Mouse (Mus musculus) stomach, embryonic 14.5 days (tissue): Measurements from ENCODE around the gene Zfp874a. TPM values are rescaled to one million over a fixed set of nuclear protein-coding genes. Genes with fewer than 3 reads are reported as not detected.
"Not testable (repeated sequence)": the region's sequence is repeated elsewhere in the genome, so short reads cannot be mapped to it uniquely, and the experiment has no call there.

Experiments used
- ATAC-seq: fragments of 200-750 bp; cut with Nextera tagmentation; 2 replicates; pipeline ENCODE4 v1.8.0; 2017; ENCODE audit warnings: low read depth, moderate TSS enrichment; ENCODE audit not compliant: insufficient number of reproducible peaks, insufficient read depth, low FRiP score
- H3K27ac ChIP-seq: fragments of 300-500 bp; sonication (generic); 2 replicates; pipeline ENCODE4 v1.5.1; 2014; ENCODE audit warnings: mild to moderate bottlenecking, low read length, moderate library complexity, mixed read lengths
- H3K27me3 ChIP-seq: fragments of 300-500 bp; sonication (generic); 2 replicates; pipeline ENCODE4 v1.6.1; 2014; ENCODE audit warnings: low read length, control low read depth, mixed read lengths; ENCODE audit not compliant: control insufficient read depth, insufficient read depth
- H3K36me3 ChIP-seq: fragments of 300-500 bp; sonication (generic); 2 replicates; pipeline ENCODE4 v1.6.1; 2014; ENCODE audit warnings: mild to moderate bottlenecking, control low read depth, low read length, moderate library complexity, mixed read lengths; ENCODE audit not compliant: control insufficient read depth, insufficient read depth
- H3K4me1 ChIP-seq: fragments of 300-500 bp; sonication (generic); 2 replicates; pipeline ENCODE4 v1.6.1; 2014; ENCODE audit warnings: low read length, control low read depth, mixed read lengths; ENCODE audit not compliant: control insufficient read depth, insufficient read depth
- H3K4me2 ChIP-seq: fragments of 300-500 bp; sonication (generic); replicated peaks from 2 replicates; pipeline ENCODE4 v1.6.1; 2014; ENCODE audit warnings: low read depth, low read length, control low read depth
- H3K4me3 ChIP-seq: fragments of 300-500 bp; sonication (generic); 2 replicates; pipeline ENCODE4 v1.5.1; 2014; ENCODE audit warnings: low read depth, low read length, control low read depth
- H3K9ac ChIP-seq: fragments of 300-500 bp; sonication (generic); replicated peaks from 2 replicates; pipeline ENCODE4 v1.6.1; 2014; ENCODE audit warnings: low read depth, mild to moderate bottlenecking, control low read depth, low read length, moderate library complexity, mixed read lengths
- H3K9me3 ChIP-seq: fragments of 300-500 bp; sonication (generic); 2 replicates; pipeline ENCODE4 v1.6.1; 2016; ENCODE audit warnings: low read depth, low read length, control low read depth; ENCODE audit not compliant: control insufficient read depth
- WGBS: fragments of 180-500 bp; shearing (Covaris S2); extraction: QIAGEN DNeasy Blood & Tissue Kit; methylation state at CpG from one replicate; pipeline ENCODE4 v1.1.7; 2014; 5-methylcytosine and 5-hydroxymethylcytosine counted together
- polyA plus RNA-seq: library from polyadenylated mRNA; unstranded; fragments of >200 nt; fragmentation: Nextera tagmentation; extraction: Ambion mirVana; gene quantifications from 2 replicates; pipeline ENCODE4 v1.2.1, GENCODE M21; 2014

Zfp874a gene
- polyA plus RNA-seq, 1 experiment from 2014 or later, result 11.2 TPM

DNA sequence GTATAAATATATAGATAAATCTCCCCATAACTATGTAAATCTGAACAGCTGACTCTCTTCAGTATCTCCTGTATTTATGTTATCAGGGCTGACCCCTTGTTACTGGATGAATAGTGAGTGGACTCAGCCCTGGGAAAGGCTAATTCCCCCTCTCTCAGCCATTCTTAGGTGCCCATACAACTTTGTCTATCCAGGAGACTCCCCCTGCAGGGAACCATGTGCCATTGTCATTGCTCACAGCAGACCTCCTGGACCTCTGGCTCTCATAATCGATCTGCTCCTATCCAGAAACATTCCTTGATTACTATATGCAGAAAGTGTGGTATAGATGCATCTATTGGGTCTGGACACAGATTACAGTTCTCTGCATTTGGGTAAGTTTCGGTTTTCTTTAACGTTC lies 34.6 kb downstream of the Zfp874a start:
- H3K27ac ChIP-seq, result no peak overlapping the region
- H3K36me3 ChIP-seq, result no peaks in the 10 kb centered on the region

DNA sequence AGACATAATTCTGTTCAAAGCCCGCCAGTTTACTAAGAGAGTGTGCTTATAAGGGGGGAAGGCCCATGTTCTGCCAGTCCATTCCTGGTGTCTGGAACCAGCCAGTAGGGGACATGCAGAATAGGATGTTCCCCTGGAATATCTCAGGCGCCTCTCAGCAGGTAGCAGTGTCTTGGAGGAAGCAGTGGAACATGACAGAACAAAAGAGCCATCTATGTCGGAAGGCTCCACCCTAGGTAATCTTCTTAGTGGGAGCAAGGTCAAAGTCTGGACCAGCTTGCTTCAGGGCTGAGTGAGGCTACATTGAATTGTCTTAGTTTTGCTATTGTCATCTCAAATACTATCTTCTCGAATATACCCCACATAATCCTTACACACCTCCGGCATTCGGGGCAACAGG lies 35.7 kb downstream of the Zfp874a start:
- no peaks in the 10 kb centered on the region for H3K36me3 ChIP-seq
- H3K27me3 ChIP-seq, result no peaks in the 10 kb centered on the region
- no peaks in the 10 kb centered on the region for H3K9me3 ChIP-seq
- no peak overlapping the region for H3K4me3 ChIP-seq
- ATAC-seq, result no peak
- H3K4me2 ChIP-seq, result no peak overlapping the region
- no peaks in the 10 kb centered on the region for H3K4me1 ChIP-seq
- H3K27ac ChIP-seq, result no peak overlapping the region
- H3K9ac ChIP-seq, result no peak overlapping the region
- 90% methylated on average over 6 of the region's 6 CpGs for WGBS

More for the DNA sequence above, 34.6 kb downstream of the Zfp874a start:
- Histone ChIP-seq H3K4me1 (no peaks in the 10 kb centered on the region), H3K4me2 (no peak overlapping the region), H3K27me3 (no peaks in the 10 kb centered on the region), H3K9ac (no peak overlapping the region), H3K9me3 (no peaks in the 10 kb centered on the region), H3K4me3 (no peak overlapping the region)
- 87% methylated on average over 3 of the region's 3 CpGs for WGBS
- no peak for ATAC-seq

DNA sequence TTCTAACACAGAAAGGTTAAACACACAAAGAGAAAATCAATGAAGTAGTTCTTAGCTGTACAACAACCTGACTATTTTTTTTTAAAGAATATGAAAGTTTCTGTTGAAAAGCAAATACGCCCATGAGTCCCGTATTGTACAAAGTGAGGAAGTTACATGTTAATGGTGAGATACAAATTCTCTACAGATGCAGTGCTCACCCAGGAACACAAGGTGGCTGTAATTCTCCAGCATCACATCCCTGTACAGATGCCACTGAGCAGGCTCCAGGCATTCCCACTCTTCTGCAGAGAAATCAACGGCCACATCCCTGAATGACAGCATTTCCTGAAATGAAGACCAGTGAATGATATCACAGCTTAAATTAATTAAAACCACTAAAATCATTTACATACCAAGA lies 37.8 kb downstream of the Zfp874a start:
- ATAC-seq, H3K36me3 ChIP-seq, H3K9ac ChIP-seq, H3K4me2 ChIP-seq, H3K4me3 ChIP-seq, H3K27ac ChIP-seq, H3K9me3 ChIP-seq, H3K27me3 ChIP-seq, H3K4me1 ChIP-seq: not testable (repeated sequence)
- 73% methylated on average over 3 of the region's 3 CpGs for WGBS

DNA sequence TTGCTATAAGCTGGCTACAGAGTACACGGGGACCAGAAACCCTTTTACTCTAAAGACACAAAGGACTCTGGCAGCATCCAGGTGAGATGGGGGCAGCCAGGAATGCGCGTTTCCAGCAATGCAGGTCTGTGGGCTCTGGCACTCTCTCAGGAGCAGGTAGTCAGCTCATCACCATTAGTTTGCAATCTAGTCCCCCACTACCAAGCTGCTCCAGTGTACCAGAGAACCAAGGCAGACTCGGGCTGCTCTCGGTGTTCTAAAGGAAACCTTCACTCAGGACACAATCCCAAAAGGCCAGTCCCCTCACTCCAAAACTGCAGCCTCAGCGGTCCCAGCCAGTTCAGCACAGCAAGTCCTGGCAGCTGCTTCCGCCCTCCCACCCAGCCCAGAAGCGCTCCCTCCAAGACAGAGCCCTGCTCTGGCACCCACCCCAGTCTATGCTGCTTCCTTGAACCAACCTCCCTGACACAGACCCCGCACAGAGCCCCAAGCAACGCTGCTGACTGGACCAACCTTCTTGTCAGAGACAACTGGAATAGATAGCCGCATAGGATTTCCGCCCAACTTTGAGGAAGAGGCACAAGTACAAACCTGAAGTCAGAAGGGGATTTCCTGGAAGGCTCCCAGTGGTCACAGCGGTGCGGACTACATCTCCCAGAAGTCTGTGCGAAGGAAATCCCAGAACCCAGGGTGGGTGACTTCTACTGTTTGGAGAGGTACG lies 52.1 kb downstream of the Zfp874a start, which contains the start of gene Zfp429:
Gene Zfp429, minus strand, starts transcription at position 637 of the 721 bp plus-strand sequence.
- WGBS, result 4% methylated on average over 15 of the region's 16 CpGs
- peak within 1 kb of the TSS; percentile 59 for H3K4me3 ChIP-seq
- H3K27ac ChIP-seq, H3K36me3 ChIP-seq, H3K9me3 ChIP-seq, H3K9ac ChIP-seq, H3K27me3 ChIP-seq, H3K4me1 ChIP-seq: not testable (repeated sequence)
- peak within 1 kb of the TSS; percentile 36 for H3K4me2 ChIP-seq
- peak; percentile 96 for ATAC-seq

DNA sequence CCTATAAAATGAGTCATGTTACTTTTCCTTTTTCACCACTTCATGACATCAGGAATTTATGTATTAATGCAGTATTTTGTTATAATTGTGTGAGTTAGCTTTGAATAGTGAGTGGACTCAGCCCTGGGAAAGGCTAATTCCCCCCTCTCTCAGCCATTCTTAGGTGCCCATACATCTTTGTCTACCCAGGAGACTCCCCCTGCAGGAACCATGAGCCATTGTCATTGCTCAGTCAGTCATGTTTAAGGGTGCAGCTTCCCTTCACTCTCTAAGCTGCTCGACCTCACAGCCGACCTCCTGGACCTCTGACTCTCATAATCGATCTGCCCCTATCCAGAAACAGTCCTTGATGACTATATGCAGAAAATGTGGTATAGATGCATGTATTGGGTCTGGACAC lies 75.2 kb downstream of the Zfp874a start:
- not testable (repeated sequence) for H3K27me3 ChIP-seq, H3K9me3 ChIP-seq, H3K27ac ChIP-seq, H3K4me3 ChIP-seq, ATAC-seq, H3K4me1 ChIP-seq, H3K9ac ChIP-seq, H3K4me2 ChIP-seq, H3K36me3 ChIP-seq
- WGBS, result 83% methylated on average over 3 of the region's 3 CpGs

DNA sequence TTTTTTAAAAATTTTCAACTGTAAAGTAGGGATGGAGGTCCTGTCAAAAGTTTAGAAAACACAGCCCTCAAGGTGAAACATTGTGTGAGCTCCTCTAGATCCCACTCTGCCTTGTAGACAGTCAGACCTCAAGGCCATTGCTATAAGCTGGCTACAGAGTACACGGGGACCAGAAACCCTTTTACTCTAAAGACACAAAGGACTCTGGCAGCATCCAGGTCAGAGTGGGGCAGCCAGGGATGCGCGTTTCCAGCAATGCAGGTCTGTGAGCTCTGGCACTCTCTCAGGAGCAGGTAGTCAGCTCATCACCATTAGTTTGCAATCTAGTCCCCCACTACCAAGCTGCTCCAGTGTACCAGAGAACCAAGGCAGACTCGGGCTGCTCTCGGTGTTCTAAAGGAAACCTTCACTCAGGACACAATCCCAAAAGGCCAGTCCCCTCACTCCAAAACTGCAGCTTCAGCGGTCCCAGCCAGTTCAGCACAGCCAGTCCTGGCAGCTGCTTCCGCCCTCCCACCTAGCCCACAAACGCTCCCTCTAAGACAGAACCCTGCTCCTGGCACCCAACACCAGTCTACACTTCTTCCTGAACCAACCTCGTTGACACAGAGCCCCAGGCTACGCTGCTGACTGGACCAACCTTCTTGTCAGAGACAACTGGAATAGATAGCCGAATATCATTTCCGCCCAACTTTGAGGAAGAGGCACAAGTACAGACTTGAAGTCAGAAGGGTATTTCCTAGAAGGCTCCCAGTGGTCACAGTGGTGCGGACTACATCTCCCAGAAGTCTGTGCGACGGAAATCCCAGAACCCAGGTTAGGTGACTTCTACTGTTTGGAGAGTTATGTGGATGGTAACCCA lies 76.1 kb downstream of the Zfp874a start, which contains the start of the genes Gm28041 and Zfp456:
Gene Gm28041, minus strand, starts transcription at position 684 of the 862 bp plus-strand sequence.
Gene Zfp456, minus strand, starts transcription at position 761 of the 862 bp plus-strand sequence.
- not testable (repeated sequence) for H3K27me3 ChIP-seq, H3K4me1 ChIP-seq, H3K9me3 ChIP-seq, H3K27ac ChIP-seq, H3K9ac ChIP-seq, H3K36me3 ChIP-seq
- peak; percentile 96 for ATAC-seq
- H3K4me3 ChIP-seq, result peak within 1 kb of the TSS; percentile 34
- peak within 1 kb of the TSS; percentile 36 for H3K4me2 ChIP-seq
- 13% methylated on average over 13 of the region's 15 CpGs for WGBS

Other genes with a start within 250 kb of the Zfp874a start
- 3.2 TPM in 2 replicates for gene Zfp458, start 173.2 kb downstream of the Zfp874a start, polyA plus RNA-seq
- gene Zfp457, start 145.1 kb downstream of the Zfp874a start, polyA plus RNA-seq, result 0.64 and 1.1 TPM in 2 replicates
- 2.8 and 3.4 TPM in 2 replicates for gene Zfp595, start 119.1 kb downstream of the Zfp874a start, polyA plus RNA-seq
- gene Gm28044, start 91.1 kb downstream of the Zfp874a start, polyA plus RNA-seq, result not detected in 2 replicates
- gene Zfp953, start 91.0 kb downstream of the Zfp874a start, polyA plus RNA-seq, result 1.5 and 1.8 TPM in 2 replicates
- gene Gm28041, start 75.9 kb downstream of the Zfp874a start, polyA plus RNA-seq, result 0.62 and 0.91 TPM in 2 replicates
- gene Zfp456, start 75.8 kb downstream of the Zfp874a start, polyA plus RNA-seq, result 2.5 and 3.0 TPM in 2 replicates
- gene Zfp429, start 51.8 kb downstream of the Zfp874a start, polyA plus RNA-seq, result 6.0 and 7.3 TPM in 2 replicates
- 0.62 and 0.87 TPM in 2 replicates for gene Zfp459, start 30.2 kb downstream of the Zfp874a start, polyA plus RNA-seq
- 4.2 and 5.1 TPM in 2 replicates for gene Zfp874b, start 32.6 kb upstream of the Zfp874a start, polyA plus RNA-seq
- 14.5 TPM in 2 replicates for gene Zfp58, start 48.9 kb upstream of the Zfp874a start, polyA plus RNA-seq
- not detected in 2 replicates for gene Gm26965, start 74.5 kb upstream of the Zfp874a start, polyA plus RNA-seq
- gene Zfp87, start 74.6 kb upstream of the Zfp874a start, polyA plus RNA-seq, result 25.0 and 29.0 TPM in 2 replicates
- 16.3 and 17.5 TPM in 2 replicates for gene Zfp748, start 102.2 kb upstream of the Zfp874a start, polyA plus RNA-seq
- 5.1 and 5.6 TPM in 2 replicates for gene Zfp729b, start 158.1 kb upstream of the Zfp874a start, polyA plus RNA-seq
- gene Gm49345, start 186.1 kb upstream of the Zfp874a start, polyA plus RNA-seq, result not detected in 2 replicates
- 3.5 and 3.6 TPM in 2 replicates for gene Zfp729a, start 186.2 kb upstream of the Zfp874a start, polyA plus RNA-seq
- gene Zfp738, start 235.4 kb upstream of the Zfp874a start, polyA plus RNA-seq, result 12.3 and 13.6 TPM in 2 replicates